Mouse (Mus musculus): Measurements from ENCODE around the gene Stab1.

DNA sequence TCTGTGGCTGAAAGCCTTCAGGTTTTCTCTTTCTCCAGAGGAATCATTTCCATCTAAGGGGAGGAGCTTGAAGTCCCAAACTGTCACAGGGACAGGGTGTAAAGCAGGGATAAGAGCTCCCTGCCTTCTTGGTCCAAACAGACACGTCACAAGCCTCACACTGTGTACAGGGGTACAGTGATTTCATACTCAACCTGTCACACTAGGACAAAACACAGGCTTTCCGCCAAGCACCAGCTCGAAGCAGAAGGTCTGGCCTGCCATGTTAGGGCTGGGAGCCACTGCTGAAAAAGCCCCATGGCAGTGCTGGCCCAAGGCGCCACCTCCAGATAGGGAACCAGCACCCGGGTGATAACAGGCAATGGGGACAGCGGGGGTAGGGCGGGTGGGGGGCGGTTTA is 4.4 kb downstream of the Stab1 start:
- TF ChIP-seq GATA1 (IDR thresholded peaks at IDR 0.05; ENCODE audit: low read length): no peak
- no peak for TF ChIP-seq TAL1 (IDR thresholded peaks at IDR 0.05; ENCODE audit: low read length)
